17 mouse cellular contexts compared by ENCODE assay signal in genomic region chr13:116903394-116903793, GRCm38 (mm10).
"Had no signal": no experiment of that assay in that cellular context is flagged by ENCODE, and none has a peak within 500 bp of the region (broad histone marks: within the 10 kb centered on the region; RNA-seq: fewer than 3 reads in every experiment).

No protein-coding gene starts in this region.

- H3K4me3 ChIP-seq: midbrain, embryonic 10.5 days; myocyte; neural tube, embryonic 13.5 days; neural tube, embryonic 15.5 days had no signal

- H3K4me1 ChIP-seq: midbrain, embryonic 10.5 days; neural tube, embryonic 13.5 days; neural tube, embryonic 15.5 days had no signal

- H3K4me2 ChIP-seq: lung, embryonic 14.5 days; neural tube, embryonic 13.5 days; neural tube, embryonic 15.5 days had no signal

- DNase-seq: lung, adult 18-20 months; lung, embryonic 14.5 days; lung, postnatal 10 days; lung, postnatal 4 days; midbrain, embryonic 14.5 days; right cerebral cortex, adult 18-20 months; right cerebral cortex, postnatal 25 days; right cerebral cortex, postnatal 4 days; spleen, adult 18-20 months; thymus, adult 18-20 months; thymus, postnatal 14 days; thymus, postnatal 36 days had no signal

- H3K27ac ChIP-seq: midbrain, embryonic 10.5 days; neural tube, embryonic 13.5 days; neural tube, embryonic 15.5 days had no signal

- ATAC-seq: midbrain, embryonic 16.5 days had no signal

- H3K9ac ChIP-seq: lung, embryonic 14.5 days; neural tube, embryonic 13.5 days; neural tube, embryonic 15.5 days had no signal

- H3K36me3 ChIP-seq: neural tube, embryonic 13.5 days had no signal

- H3K9me3 ChIP-seq: midbrain, embryonic 10.5 days; neural tube, embryonic 13.5 days; neural tube, embryonic 15.5 days had no signal

- H3K27me3 ChIP-seq: neural tube, embryonic 13.5 days; neural tube, embryonic 15.5 days had no signal
